Mouse (Mus musculus) T-helper 1 cell (primary cell): ENCODE measurements at regions not wholly inside any gene's neighbourhood (a gene's known extent, or its start where the extent isn't known, plus 50 kb on each side); places are given as distances from the start of the nearest gene placed in this dataset.

ENCODE experiments used
- in situ Hi-C: fragments of 300-600 bp; cut with MboI, MseI; formaldehyde crosslinking; loops from one replicate; pipeline ENCODE4 v1.15.1; 2025; ENCODE audit warnings: high pct_unique_total_duplicates

- in situ Hi-C loops = no loop called here
Observed at GRCm38 (mm10) chr2:173365441-173366166, 89.3 kb upstream of the Pmepa1 start.

- in situ Hi-C loops = no loop called here
Observed at GRCm38 (mm10) chr2:173366734-173367133, 90.4 kb upstream of the Pmepa1 start.

- in situ Hi-C loops = no loop called here
Observed at GRCm38 (mm10) chr2:173368899-173369298, 92.6 kb upstream of the Pmepa1 start.

GRCm38 (mm10) chr2:173376926-173377325, 100.6 kb upstream of the Pmepa1 start:
- in situ Hi-C loops = no loop called here

- in situ Hi-C loops = no loop called here
Observed at GRCm38 (mm10) chr2:173377497-173378257, 101.3 kb upstream of the Pmepa1 start.

GRCm38 (mm10) chr2:173379736-173380135, 103.4 kb upstream of the Pmepa1 start:
- in situ Hi-C loops = no loop called here

- in situ Hi-C loops = no loop called here
Observed at GRCm38 (mm10) chr2:173380341-173380761, 104.0 kb upstream of the Pmepa1 start.

- in situ Hi-C loops = no loop called here
Observed at GRCm38 (mm10) chr2:173382176-173382813, 106.0 kb upstream of the Pmepa1 start.

- in situ Hi-C loops = no loop called here
Observed at GRCm38 (mm10) chr2:173384935-173385586, 108.7 kb upstream of the Pmepa1 start.

GRCm38 (mm10) chr2:173385722-173386141, 109.4 kb upstream of the Pmepa1 start:
- in situ Hi-C loops = no loop called here

GRCm38 (mm10) chr2:173388140-173388539, 111.8 kb upstream of the Pmepa1 start:
- in situ Hi-C loops = no loop called here

GRCm38 (mm10) chr2:173392557-173393323, 116.4 kb upstream of the Pmepa1 start:
- in situ Hi-C loops = no loop called here

GRCm38 (mm10) chr2:173393324-173393592, 116.9 kb upstream of the Pmepa1 start:
- in situ Hi-C loops = no loop called here

- in situ Hi-C loops = no loop called here
Observed at GRCm38 (mm10) chr2:173395526-173395925, 119.2 kb upstream of the Pmepa1 start.

GRCm38 (mm10) chr2:173397846-173398331, 121.6 kb upstream of the Pmepa1 start:
- in situ Hi-C loops = no loop called here

- in situ Hi-C loops = no loop called here
Observed at GRCm38 (mm10) chr2:173405629-173406028, 116.8 kb upstream of the 1700021F07Rik start.

- in situ Hi-C loops = no loop called here
Observed at GRCm38 (mm10) chr2:173406344-173407094, 115.9 kb upstream of the 1700021F07Rik start.

- in situ Hi-C loops = no loop called here
Observed at GRCm38 (mm10) chr2:173407133-173407532, 115.3 kb upstream of the 1700021F07Rik start.

- in situ Hi-C loops = no loop called here
Observed at GRCm38 (mm10) chr2:173408681-173409081, 113.7 kb upstream of the 1700021F07Rik start.

GRCm38 (mm10) chr2:173409433-173409832, 113.0 kb upstream of the 1700021F07Rik start:
- in situ Hi-C loops = no loop called here
